Mouse (Mus musculus) mouse trophoblast stem cell (cell line): Measurements from ENCODE around the gene Rnf180.
"Not testable (repeated sequence)": the region's sequence is repeated elsewhere in the genome, so short reads cannot be mapped to it uniquely, and the experiment has no call there.

Experiments used
- in situ Hi-C, 2 experiments: fragments of 300-500 bp; cut with MseI, MboI; formaldehyde crosslinking; loops; 2 replicates in 1 of 2; 3 replicates in 1 of 2; pipeline ENCODE4 v1.15.1; 2025

Gene Rnf180

GRCm38 (mm10) chr13:105294715-105295114 is at the start of gene Rnf180:
Gene Rnf180 (minus strand): TSS chr13:105294815.
- in situ Hi-C loops = no loop called here

GRCm38 (mm10) chr13:105331199-105331968 is 36.8 kb upstream of the Rnf180 start:
- in situ Hi-C loops = no loop called here

- in situ Hi-C loops = no loop called here
Measured at GRCm38 (mm10) chr13:105326946-105327345, 32.3 kb upstream of the Rnf180 start.

DNA sequence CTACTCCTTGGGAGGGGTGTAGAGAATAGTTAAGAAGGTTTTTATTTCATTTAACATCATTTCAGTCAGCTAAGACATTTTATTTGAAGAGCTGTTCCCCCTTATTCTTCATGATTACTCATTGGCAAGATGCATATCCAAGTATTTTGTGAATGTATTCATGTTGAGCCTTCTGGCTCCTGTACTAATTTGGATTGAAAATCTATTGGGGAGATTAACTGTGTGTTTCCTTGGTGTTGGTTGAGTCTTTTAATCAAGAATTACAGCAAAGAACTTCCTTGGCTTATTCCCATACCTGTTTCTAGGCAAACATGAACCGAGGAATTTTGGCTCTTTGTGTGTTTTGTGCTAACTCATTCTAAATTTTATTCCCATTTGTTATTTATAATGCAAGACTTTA is 22.3 kb upstream of the Rnf180 start:
- in situ Hi-C loops = no loop called here

GRCm38 (mm10) chr13:105316009-105316408 is 21.4 kb upstream of the Rnf180 start:
- in situ Hi-C loops = no loop called here

DNA sequence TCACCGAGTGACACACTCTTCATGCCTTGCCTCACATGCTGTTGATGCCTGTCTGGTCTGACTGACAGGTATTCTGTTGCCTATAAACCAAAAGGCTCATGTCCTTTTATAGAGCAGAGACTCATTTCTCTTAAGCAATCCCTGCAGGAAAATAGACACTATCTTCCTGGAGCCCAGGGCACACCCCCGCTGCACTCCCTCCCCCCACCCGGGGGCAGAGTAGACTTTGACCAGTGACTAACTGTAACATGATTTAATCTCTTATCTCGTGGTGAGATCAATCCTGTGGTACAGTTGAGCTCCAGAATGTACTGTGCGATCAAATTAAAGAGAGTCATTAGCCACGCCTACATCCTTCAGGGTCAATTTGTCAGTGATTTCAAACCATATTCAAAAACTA is 18.1 kb upstream of the Rnf180 start:
- in situ Hi-C loops = no loop called here

DNA sequence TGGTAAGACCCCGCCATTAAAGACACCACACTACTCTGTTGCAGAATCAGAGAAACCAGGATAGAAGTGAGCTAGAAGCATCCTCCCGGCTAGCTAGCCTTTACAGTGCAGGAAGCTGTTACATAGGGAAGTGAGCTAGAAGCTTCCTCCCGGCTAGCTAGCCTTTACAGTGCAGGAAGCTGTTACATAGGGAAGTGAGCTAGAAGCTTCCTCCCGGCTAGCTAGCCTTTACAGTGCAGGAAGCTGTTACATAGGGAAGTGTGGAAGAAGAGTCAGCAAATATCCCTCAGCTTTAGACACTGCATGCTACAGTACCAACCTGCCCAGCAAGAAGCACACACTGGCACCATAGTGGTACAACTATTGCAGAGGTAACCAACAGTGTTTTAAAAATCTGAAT is 15.9 kb upstream of the Rnf180 start:
- in situ Hi-C loops = not testable (repeated sequence)

- in situ Hi-C loops = no loop called here
Measured at GRCm38 (mm10) chr13:105305513-105305912, 10.9 kb upstream of the Rnf180 start.

DNA sequence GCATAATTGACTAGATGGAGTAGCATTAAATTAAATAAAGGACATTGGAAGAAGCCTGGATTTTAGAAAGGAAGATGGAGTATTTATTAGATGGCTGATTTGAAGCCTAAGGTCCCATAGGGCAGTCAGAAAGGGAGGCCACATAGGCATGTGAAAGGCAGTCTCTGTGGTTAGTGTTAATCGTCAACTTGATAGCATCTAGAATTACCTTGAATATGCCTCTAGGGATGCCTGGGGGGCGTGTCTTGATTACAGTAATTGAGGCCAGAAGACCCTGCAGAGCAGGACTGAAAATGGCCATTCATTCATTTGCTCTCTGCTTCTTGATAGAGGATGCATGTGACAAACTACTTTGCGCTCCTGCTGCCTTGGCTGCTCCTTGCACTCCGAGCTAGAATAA is 9.4 kb upstream of the Rnf180 start:
- in situ Hi-C loops = no loop called here

DNA sequence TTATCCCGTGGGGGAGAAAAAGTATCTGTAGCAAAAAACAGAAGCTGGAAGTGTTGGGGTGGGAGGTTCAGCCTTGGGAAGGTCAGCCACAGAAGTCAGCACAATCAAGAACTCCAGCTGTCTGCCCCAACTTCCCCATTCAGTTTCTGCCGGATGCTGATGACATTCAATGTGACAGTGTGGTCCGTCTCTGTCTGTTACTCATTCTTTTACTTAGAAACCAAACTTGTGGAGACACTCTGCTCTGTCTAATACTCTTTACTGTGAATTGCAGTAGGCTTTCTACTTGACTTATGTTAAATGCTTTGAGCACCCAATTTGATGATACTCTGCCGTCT is 5.4 kb upstream of the Rnf180 start:
- in situ Hi-C loops = no loop called here

GRCm38 (mm10) chr13:105299162-105300008 is 4.8 kb upstream of the Rnf180 start:
- in situ Hi-C loops = no loop called here

DNA sequence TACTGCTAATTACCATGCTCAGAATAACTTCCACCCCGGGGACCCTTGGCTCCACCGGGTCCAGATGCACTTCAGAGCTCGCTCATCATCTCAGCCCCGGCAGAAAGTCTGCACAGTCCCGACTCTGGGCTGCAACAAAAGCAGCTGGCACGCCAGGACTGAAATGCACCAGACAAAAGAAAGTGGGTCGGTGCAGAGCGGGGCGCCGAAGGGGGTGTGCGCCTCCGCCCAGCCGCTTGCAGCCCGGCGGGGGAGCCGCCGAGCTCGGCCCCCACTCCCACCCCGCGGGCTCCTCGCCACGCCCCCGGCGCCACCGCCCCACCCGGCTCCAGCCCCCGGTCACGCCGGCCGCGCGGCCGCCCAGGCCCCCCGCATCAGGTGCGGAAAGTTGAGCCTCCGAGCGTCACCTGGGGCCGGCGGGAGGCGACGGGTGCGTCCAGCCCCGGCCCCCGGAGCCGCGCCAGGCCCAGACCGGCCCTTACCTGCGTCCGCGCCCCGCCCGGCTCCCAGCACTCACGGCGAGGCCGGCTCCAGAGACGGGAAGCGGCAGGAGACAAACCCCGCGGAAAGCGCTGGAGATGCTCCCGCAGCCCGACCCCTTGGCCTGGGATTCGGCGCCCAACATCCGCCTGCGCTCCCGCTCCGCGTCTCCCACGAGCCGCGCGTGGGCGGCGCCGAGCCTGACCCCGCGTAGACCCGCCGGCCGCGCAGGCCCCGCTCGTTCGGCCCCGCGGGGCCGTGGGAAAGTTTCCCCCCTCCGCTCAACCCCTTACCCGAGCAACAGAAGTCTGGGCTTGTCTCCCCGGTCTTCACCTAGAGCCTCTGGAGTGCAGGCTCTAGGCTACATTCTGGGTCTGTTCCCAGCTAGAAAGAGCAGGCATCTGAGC is 591 bp downstream of the Rnf180 start:
- in situ Hi-C loops = no loop called here

- in situ Hi-C loops = no loop called here
Measured at GRCm38 (mm10) chr13:105291816-105292215, 2.8 kb downstream of the Rnf180 start.

DNA sequence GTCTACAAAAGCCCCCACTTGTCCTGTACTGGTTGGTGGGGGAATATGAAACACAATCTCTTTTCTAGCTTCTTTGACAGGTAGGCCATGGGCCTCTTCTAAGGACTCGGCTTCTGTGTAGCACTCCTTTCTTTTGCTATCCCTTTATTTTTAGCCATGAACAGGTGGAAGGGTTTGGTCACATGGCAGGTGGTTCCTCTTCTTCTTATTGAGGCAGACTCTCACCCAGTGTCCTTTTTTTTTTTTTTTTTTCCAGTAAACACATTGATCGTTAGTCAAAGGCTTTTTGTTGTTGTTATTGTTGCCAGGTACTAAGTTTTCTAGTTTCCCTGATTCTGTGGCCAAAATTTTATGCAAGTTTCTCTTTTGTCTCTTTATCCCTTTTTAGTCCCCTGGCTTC is 4.0 kb downstream of the Rnf180 start:
- in situ Hi-C loops = no loop called here

DNA sequence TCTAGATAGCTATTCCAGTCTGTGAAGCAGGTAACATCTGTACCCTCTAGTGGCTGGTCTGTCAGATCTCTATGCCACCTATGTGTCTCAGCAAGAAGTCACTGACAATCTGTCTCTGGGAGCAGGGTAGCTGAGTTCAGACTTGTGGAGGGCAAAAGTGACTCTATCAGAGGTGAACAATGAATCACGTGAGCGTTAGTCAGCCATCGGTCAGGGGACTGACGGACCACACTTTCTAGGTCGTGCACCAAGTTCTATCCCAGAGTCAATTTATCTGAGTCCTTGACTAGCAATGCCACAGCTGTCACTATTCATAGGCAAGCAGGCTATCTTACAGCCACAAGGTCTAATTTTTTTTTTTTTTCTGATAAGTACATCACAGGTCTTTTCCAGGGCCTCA is 4.6 kb downstream of the Rnf180 start:
- in situ Hi-C loops = no loop called here

DNA sequence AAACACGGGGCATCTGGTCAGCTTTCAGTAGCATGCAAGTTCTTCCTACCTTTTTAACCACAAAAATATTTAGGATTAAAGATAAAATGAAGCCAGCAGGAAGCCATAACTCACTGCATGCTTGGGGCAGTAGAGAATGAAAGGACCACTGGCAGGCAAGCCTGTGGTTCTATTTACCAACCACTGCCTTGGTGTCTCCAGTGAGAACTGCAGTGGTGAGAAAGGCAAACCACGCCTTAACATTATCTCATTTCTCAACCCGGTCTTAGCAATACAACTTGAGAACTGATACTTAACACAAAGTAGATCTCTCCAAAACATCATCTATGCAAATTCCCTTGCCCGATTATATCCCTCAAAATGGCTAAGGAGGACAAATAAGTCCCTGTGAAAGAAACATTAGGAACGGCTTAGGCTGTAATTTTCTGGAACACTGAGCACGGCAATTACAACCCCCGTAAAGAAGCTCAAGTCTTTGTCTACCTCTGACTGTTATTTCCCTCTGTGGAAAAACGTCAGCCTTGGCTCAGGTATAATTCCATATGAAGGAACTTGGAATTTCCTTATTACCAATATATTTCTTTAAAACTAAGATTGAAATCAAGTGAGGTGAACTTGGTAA is 15.1 kb downstream of the Rnf180 start:
- in situ Hi-C loops = no loop called here

- in situ Hi-C loops = no loop called here
Measured at GRCm38 (mm10) chr13:105270394-105271094, 24.1 kb downstream of the Rnf180 start.

GRCm38 (mm10) chr13:105267464-105267863 is 27.2 kb downstream of the Rnf180 start:
- in situ Hi-C loops = loop anchor here (10.0 kb wide), 2 partner anchors 107 to 117 kb away; no protein-coding TSS in a partner anchor

DNA sequence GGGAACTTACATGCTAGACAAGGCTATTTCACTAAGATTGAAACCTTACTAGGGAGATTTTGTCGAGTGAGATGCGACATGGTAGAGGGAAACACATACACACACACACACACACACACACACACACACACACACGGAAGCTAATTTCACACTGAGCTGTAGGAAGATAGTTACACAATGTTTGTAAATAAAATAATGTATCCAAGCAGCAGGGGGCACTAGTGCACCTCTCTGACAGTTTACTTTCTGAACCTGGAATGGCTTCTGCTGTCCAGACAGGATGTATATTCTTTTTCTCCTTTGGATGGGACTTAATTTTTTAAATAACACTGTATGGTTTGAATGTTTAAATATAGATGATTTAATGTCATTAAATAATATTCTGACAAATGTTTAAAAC is 27.9 kb downstream of the Rnf180 start:
- in situ Hi-C loops = loop anchor here (10.0 kb wide), 2 partner anchors 108 to 118 kb away; no protein-coding TSS in a partner anchor

DNA sequence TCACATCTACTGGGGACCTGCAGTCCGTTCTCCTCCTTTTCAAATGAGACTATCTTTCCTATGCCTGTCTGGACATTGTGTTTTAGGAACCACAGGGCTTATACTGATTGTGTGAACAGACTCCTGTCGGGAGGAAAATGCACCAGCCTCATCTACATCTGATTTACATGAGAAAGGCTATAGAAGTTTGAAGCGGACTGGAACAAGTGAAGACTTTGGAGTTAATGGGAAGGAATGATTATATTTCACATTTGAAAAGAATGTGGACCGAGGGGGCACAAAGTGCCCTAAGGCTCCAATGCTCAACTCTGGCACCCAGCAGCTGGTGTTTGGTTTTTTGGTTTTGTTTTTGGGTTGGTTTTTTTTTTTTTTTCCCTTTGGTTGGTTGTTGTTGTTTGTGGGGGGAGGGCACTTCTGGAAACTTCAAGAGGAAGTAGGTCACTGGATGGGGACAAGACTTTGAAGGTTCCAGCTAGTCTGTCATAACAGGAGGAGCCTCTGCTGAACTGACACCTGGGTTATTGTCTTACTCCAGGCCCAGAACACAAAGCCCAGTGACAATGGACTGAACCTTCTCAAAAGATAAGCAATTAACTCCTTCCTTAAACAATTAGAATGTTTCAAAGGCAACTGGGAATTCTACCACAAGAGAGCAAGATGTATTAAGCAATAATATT is 37.7 kb downstream of the Rnf180 start:
- in situ Hi-C loops = no loop called here
